Mouse (Mus musculus) cerebellum, adult 11 months (tissue): ENCODE measurements around the gene 1700031F05Rik.
"Not testable (repeated sequence)": the region's sequence is repeated elsewhere in the genome, so short reads cannot be mapped to it uniquely, and the experiment has no call there.

ENCODE experiments used
- DNase-seq: peaks from one replicate; pipeline ENCODE4 v3.0.0; 2022

1700031F05Rik gene

DNA sequence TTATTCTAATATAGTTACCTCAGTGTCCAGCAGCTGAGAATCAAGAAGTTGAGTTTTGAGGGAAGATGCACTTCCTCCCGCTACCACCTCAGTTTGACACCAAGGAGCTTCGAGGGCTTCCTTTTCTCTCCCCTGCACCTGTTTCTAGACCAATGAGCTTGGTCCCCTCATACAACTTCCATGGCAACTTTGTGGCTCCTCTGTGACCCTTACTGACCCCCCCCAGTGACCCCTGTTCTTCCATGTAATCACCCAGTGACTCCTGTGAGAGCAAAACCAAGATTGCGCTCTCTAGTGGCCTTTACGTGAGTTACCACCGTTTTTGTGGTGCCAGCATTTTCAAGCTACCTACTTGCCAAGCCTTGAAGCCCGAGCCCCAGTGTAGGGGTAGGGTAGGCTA, at the start of gene 1700031F05Rik:
Gene 1700031F05Rik (minus strand): TSS at position 101 of the 400 bp plus-strand sequence.
- DNase-seq = no peak

GRCm38 (mm10) chrX:102914823-102915222, 47.1 kb upstream of the 1700031F05Rik start:
- not testable (repeated sequence) for DNase-seq

DNA sequence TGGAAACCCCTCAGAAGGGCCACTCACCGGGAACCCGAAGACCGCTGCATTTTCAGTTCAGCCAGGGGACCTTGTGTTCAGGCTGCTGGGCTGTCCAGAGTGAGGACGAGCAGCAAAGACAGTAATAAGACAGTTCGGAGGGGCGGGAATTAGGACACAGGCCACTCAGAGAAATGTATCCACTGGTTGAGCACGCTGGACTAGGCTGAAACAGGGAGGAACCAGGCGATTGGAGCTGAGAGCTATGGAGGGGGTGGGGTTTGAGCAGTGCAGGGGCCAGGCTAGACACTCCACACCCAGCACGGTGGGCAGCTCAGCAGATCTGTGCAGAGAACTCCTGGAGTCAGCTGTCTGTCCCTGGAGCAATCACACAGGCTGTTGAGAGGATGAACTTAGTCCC, 40.8 kb upstream of the 1700031F05Rik start, which contains the start of the genes Dmrtc1a and 1700011M02Rik:
Gene Dmrtc1a (minus strand): TSS at position 101 of the 400 bp plus-strand sequence.
Gene 1700011M02Rik (plus strand): TSS at position 319 of the 400 bp plus-strand sequence.
- DNase-seq = not testable (repeated sequence)

DNA sequence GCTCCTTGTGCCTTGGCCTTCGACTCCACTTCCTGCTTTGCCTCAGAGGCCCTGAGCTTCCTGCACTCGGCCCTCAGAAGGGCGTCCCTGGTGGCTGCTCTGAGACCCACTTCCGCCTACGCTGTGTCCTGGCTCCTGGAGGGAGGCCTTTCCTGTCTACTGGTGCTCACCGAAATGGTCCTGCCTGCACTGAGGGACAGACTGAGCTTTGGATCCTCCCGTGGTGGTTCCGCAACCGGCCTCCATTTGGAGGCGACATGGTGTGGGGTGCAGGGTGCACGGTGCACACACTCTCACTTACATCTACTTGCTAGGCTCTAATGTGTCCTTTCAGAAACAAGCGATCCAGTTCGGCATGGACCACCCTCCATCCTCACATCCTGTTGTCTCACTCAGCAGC, 13.3 kb downstream of the 1700031F05Rik start, which contains the start of gene Dmrtc1c2:
Gene Dmrtc1c2 (minus strand): TSS at position 101 of the 400 bp plus-strand sequence.
- not testable (repeated sequence) for DNase-seq

GRCm38 (mm10) chrX:102812311-102812710, 55.5 kb downstream of the 1700031F05Rik start:
- DNase-seq = no peak
